Mouse (Mus musculus): ENCODE results near the gene Tram1l1. TPM values are rescaled to one million over a fixed set of nuclear protein-coding genes. Genes with fewer than 3 reads are reported as not detected.
"Not testable (repeated sequence)": the region's sequence is repeated elsewhere in the genome, so short reads cannot be mapped to it uniquely, and the experiment has no call there.

The Tram1l1 gene
- total RNA-seq (2021) = under 1 TPM in 1 of 2 experiments, not detected in 1; 0.11 TPM
- long read RNA-seq, experiment 1 = 0 reads
- long read RNA-seq, experiment 2 = 0 reads

DNA sequence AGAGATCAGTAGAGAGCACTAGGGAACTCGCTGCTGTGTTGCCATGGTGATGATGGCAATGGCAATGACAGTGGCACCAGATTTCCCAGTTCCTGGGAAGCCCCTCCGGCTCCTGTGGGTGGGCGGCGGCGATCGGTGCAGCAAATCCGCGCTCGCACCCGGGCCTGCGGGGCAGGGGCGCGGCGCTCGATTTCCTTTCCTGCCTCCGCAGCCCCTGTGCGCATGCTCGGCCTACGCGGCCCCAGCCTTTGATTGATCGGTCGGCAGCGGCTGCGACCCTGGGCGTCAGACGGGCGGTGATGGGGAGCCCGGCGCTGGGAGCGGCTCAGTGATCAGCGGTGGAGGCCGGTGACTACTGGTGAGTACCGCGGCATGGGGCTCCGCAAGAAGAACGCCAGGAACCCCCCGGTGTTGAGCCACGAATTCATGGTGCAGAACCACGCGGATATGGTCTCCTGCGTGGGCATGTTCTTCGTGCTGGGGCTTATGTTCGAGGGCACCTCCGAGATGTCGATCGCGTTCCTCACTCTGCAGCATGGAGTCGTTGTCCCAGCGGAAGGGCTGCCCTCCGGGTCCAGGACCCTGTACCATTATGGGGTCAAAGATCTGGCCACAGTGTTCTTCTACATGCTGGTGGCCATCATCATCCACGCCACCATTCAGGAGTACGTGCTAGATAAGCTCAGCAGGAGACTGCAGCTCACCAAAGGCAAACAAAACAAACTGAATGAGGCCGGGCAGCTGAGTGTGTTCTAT lies at the start of gene Tram1l1:
Gene Tram1l1, plus strand, starts transcription at position 35 of the 756 bp plus-strand sequence.
- DNase-seq = peak; percentile 4

DNA sequence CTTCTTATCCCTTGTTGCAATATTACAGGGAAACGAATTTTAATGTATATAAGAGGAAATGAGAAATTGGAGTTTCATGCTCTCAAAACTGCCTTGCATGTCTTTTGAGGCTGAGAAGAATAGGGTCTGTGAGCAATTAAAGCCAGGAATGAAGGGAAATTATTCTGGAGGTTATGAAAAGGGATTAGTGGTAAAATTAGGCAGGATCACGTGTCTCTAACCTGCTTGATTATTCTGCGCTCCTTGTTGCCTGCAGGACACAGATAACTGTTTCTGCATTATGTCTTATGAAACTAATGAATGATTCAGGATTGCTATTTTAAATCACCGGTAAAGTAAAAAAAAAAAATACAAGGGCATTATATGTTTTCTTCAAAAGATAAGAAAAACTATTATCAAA lies 49.4 kb upstream of the Tram1l1 start:
- DNase-seq = no peak

DNA sequence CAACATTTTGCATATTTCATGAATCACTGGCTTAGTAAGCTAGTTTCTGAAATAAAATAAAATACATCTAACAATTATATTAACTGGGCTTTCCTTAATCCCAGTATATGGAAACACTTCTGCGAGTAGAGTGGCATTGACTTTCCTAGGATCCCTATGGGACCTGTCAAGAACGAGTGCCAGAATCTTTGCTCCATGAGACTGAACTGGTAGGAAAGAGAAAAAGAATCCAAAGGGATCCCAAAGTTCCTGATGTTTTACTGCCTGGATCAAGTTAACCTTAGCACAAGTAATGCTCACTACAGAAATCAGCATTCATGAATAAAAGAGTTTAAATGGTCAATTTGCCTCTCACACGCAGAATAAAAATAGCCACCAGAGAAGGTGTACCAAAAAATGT lies 49.0 kb upstream of the Tram1l1 start:
- no peak for DNase-seq

DNA sequence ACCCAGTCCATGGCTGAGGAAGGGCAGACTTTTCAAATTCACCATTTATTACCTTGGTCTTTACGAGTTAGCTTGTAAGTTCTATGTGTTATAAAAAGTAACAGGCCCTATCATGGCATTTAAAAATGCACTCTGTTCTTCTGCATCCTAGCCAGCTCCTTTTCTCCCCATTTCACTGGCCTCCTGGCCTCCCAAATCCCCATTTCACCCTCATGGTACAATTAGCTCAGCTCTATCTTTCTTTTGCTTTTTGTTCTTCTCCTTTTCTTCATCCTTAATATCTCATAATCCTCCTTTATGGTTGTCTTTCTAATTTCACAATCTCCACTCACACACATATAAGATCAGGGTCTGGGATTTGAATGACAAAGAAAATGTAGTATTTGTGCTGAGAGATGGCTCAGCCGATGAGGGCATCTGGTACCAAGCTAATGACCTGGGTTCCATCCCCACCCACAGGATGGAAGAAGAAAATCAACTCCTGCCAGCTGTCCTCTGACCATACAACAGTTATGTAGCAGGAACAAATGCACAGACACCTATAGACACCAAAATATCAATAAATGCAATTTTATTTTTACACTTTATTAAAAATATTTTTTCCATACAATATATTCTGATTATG lies 48.1 kb upstream of the Tram1l1 start:
- no peak for DNase-seq

DNA sequence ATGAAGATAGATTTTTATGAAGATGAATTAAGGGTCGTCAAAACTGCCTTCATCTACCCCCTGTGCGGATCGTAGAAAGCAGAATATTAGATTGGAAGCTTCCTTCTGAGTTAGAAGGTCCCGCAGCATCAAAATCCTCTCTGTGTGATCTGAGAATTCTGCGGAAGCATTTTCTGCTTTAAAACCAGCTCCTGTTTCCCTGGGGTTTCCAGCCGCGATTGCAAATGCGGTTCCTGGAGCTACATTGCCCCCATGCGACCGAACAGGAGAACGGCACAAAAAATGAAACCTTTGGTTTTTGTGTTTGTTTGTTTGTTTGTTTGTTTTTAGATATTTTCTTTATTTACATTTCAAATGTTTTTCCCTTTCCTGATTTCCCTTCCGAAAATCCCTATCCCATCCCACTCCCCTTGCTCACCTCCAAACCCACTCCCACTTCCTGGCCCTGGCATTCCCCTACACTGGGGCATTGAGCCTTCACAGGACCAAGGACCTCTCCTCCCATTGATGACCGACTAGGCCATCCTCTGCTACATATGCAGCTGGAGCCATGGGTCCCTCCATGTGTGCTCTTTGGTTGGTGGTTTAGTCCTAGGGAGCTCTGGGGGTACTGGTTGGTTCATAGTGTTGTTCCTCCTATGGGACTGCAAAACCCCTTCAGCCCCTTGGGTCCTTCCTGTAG lies 45.6 kb upstream of the Tram1l1 start:
- DNase-seq = not testable (repeated sequence)

DNA sequence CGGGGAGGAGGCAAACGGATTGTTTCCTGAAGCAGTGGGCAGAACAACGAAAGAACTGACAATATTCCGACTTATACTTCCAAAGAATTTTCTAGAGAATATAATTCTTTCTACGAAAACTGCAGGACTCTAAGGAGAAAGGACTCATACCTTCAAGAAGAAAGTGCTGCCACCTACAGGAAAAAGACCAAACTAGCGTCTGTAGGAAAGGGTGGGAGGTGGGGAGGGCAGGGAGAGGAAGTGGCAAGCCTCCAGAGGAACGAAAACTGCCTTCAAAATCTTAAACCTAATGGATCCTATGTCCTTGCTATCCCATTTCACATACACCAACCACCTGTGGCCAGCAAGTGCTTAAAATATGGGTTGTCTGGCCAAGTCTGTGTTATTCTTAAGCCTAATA lies 31.7 kb upstream of the Tram1l1 start:
- not testable (repeated sequence) for DNase-seq

DNA sequence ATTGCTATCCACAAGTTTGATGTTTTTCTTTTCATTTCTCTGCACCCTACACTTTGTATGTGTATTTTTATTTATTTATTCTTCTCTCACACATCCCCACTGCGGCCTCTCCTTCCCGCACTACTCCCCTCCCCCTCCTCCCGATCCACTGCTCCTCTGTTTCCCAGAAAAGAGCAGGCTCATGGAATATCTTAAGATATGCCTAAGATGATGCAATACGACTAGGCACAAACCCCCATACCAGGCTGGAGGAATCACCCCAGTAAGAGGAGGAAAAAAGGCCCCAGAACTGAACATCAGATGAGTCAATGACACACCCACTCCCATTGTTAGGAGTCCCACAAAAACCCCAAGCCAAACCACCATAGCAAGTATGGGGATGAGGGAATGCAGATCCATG lies 1.4 kb upstream of the Tram1l1 start:
- DNase-seq = no peak

DNA sequence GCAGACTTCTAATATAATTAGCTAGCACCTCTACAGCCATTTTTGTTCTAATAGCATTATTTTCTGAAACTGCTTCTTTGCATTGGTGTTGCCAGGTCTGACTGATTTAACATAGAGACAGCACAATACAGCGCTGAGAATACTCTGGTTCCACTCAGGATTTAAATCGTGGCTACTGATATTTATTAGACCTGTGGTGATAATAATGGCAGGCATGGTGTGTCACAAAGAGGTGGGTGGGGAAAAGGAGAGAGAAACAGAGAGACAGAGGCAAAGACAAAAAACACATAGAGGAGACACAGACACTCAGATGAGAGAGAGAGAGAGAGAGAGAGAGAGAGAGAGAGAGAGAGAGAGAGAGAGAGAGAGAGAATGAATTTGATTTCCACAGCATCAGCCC lies 257 bp upstream of the Tram1l1 start:
- no peak for DNase-seq

DNA sequence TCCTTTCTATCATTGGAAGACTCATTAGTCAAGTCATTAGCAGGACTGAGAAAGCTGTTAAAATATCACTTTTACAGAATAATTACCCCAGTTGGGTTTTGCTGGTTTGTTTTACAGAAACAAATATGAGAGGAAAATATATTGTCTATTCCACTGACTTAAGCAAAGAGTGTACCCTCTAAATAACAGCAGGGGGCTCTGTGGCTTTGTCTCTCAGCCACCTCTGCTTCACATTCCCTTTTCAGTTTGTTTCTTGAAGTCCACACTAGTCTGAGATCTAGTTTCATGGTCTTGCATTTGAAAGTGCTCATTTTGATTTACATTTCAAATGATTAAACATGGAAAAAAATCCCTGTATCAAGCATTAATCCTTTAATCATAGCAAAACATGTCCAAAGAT lies 25.8 kb downstream of the Tram1l1 start:
- DNase-seq = no peak

DNA sequence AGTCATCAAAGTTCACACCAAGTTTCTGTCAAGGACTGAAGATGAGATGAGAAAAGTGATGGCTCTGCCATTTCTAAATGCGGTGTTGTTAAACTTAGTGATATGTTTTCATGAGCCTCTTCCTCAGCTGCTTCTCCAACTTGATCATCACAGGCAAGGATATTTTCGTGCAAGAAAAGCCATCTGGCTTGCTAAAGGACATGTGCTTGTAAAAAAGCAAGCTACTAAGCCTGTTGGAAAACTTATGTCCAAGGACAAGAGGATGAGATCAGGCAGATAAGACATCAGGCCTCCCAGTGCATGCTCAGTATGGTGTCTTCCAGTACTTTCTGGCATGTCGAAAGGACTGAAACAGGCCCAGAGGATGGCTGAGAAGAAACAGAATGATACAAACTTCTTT lies 36.9 kb downstream of the Tram1l1 start:
- DNase-seq = no peak

DNA sequence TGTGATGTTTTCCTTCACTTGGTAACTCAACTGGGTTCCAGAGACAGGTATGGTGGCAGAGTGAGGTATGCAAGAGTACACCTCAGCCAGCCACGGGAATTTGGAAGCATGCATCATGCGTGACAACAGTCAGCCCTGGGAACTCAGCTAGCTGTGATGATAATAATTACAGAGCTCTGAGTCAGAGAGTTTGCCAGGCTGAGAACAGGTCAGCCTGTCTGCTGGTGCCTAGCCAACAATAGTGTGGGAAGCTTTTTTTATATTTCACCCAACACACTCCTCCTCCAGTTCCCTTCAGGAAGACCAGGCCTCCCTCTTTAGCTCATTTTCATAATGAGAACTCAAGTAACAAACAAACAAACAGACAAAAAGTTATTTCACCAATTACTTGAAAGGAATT lies 51.4 kb downstream of the Tram1l1 start:
- no peak for DNase-seq

Other genes starting within 250 kb of the Tram1l1 start
- gene 1700006A11Rik, start 105.2 kb downstream of the Tram1l1 start, total RNA-seq (2021) = not detected

Data from gastrocnemius, postnatal 25 days (tissue).